Mouse (Mus musculus) forebrain, embryonic 13.5 days (tissue): ENCODE measurements around the gene Sirt5. TPM values are rescaled to one million over a fixed set of nuclear protein-coding genes. Genes with fewer than 3 reads are reported as not detected.
A peak's percentile ranks its signal among the peaks of the same experiment; 100 is the strongest.

Source experiments
- ATAC-seq: fragments of 200-750 bp; cut with Nextera tagmentation; 2 replicates; pipeline ENCODE4 v1.8.0; 2017
- H3K27ac ChIP-seq: fragments of 300-500 bp; sonication (generic); 2 replicates; pipeline ENCODE4 v1.5.1; 2015; ENCODE audit warnings: inconsistent platforms, mild to moderate bottlenecking, moderate library complexity
- H3K27me3 ChIP-seq: fragments of 300-500 bp; sonication (generic); 2 replicates; pipeline ENCODE4 v1.6.1; 2015; ENCODE audit warnings: mild to moderate bottlenecking, inconsistent platforms
- H3K36me3 ChIP-seq: fragments of 300-500 bp; sonication (generic); 2 replicates; pipeline ENCODE4 v1.6.1; 2015; ENCODE audit warnings: mild to moderate bottlenecking, inconsistent platforms; ENCODE audit not compliant: poor library complexity, severe bottlenecking
- H3K4me1 ChIP-seq: fragments of 300-500 bp; sonication (generic); 2 replicates; pipeline ENCODE4 v1.6.1; 2015; ENCODE audit warnings: inconsistent platforms
- H3K4me2 ChIP-seq: fragments of 300-500 bp; sonication (generic); 2 replicates; pipeline ENCODE4 v1.6.1; 2015; ENCODE audit warnings: inconsistent platforms, mild to moderate bottlenecking, moderate library complexity
- H3K4me3 ChIP-seq: fragments of 300-500 bp; sonication (generic); 2 replicates; pipeline ENCODE4 v1.5.1; 2015; ENCODE audit warnings: mild to moderate bottlenecking, inconsistent platforms
- H3K9ac ChIP-seq: fragments of 300-500 bp; sonication (generic); 2 replicates; pipeline ENCODE4 v1.6.1; 2015; ENCODE audit warnings: mild to moderate bottlenecking, inconsistent platforms
- H3K9me3 ChIP-seq: fragments of 300-500 bp; sonication (generic); replicated peaks from 2 replicates; pipeline ENCODE4 v1.6.1; 2016; ENCODE audit warnings: inconsistent platforms
- WGBS: fragments of 180-500 bp; shearing (Covaris S2); methylation state at CpG from one replicate; pipeline ENCODE4 v1.1.7; 2015; 5-methylcytosine and 5-hydroxymethylcytosine counted together
- polyA plus RNA-seq: library from polyadenylated mRNA; unstranded; fragments of >200 nt; fragmentation: Nextera tagmentation; extraction: Ambion mirVana; gene quantifications from 2 replicates; pipeline ENCODE4 v1.2.1, GENCODE M21; 2015

The Sirt5 gene
- polyA plus RNA-seq, 1 experiment from 2014 or later, result 42.1 TPM

DNA sequence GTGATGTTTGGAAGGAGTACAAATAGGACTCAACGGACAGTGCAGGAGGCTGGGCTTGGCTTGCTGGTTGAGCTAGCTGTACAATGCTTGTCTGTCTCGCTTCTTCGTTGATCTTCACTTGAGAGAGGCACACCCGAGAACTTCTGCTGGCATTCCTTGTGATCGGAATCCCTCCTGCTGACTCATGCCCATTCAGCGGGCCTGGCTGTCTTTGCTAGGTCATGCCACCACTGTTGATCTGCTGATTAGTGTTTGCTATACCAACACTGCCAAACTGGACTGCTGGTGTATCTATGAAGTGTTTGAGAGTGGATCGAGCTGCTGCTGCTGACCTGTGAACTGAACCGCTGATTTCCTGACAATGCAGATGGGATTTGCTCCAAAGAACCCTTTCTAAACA lies 15.9 kb upstream of the Sirt5 start:
- Histone ChIP-seq H3K27me3 (no peaks in the 10 kb centered on the region), H3K36me3 (no peaks in the 10 kb centered on the region), H3K4me2 (no peak overlapping the region), H3K9ac (no peak overlapping the region), H3K4me3 (no peak overlapping the region), H3K27ac (no peak overlapping the region), H3K4me1 (no peaks in the 10 kb centered on the region), H3K9me3 (no peaks in the 10 kb centered on the region)
- 88% methylated on average over 8 of the region's 8 CpGs for WGBS
- ATAC-seq, result no peak

DNA sequence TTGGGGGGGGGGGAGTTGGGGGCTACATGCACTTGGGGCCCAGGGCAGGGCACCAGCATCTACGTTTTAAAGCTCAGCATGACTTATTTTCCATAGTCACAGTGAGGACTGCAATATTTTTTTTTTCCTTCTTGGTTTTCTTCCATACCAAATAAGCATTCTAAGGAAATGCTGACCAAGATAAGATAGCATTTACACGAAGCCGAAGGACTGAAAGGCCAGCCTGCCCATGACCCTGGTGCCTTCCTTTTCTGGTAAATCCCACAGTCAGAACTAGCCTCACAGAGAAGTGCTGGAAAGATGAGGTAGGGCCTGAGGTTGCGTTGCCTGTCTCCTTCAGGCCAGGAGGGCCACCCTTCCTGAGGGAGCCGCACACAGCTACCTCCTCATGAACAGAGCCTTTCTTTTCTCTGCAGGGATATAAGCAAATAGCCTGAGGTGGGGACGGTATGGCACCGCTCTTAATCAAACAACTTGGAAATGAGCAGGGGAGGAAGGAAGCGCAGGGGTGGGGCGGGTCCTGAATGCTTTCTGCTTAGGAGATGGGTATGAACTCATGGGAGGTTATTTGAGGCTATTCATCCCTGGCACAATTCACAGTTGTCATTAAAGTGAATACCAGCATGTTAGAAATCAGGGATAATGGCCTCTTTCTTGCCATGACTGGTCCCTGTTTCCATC lies 14.7 kb upstream of the Sirt5 start:
- WGBS, result 77% methylated on average over 9 of the region's 9 CpGs
- no peak for ATAC-seq
- no peak overlapping the region for H3K27ac ChIP-seq

DNA sequence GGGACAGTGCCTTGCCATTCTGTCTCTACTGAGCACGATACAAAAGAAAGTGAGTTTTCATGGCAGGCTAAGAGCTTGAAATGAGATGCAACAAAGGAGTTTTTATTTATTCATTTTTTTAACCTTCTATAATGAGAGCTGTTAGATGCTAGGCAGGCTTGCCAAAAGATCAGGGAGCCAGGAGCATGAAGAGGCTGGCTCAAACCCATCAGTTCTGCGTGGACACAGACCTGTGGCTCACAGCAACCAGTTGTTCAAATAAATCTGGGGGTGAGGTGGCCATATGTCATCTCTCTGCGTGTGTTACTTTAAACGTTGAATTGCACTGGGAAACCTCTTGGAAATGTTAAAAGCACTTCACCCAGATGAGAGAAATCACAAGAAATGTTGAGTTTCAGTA lies 11.9 kb upstream of the Sirt5 start:
- Histone ChIP-seq H3K9ac (no peak overlapping the region), H3K27ac (no peak overlapping the region), H3K27me3 (no peaks in the 10 kb centered on the region), H3K4me1 (no peaks in the 10 kb centered on the region), H3K4me2 (no peak overlapping the region), H3K9me3 (no peaks in the 10 kb centered on the region), H3K4me3 (no peak overlapping the region), H3K36me3 (no peaks in the 10 kb centered on the region)
- WGBS, result 78% methylated on average over 4 of the region's 4 CpGs
- ATAC-seq, result no peak

More for the DNA sequence above, 14.7 kb upstream of the Sirt5 start:
- H3K4me1 ChIP-seq, result no peaks in the 10 kb centered on the region
- no peaks in the 10 kb centered on the region for H3K27me3 ChIP-seq
- H3K9ac ChIP-seq, result no peak overlapping the region
- no peaks in the 10 kb centered on the region for H3K36me3 ChIP-seq
- H3K4me2 ChIP-seq, result no peak overlapping the region
- H3K4me3 ChIP-seq, result no peak overlapping the region
- no peaks in the 10 kb centered on the region for H3K9me3 ChIP-seq

DNA sequence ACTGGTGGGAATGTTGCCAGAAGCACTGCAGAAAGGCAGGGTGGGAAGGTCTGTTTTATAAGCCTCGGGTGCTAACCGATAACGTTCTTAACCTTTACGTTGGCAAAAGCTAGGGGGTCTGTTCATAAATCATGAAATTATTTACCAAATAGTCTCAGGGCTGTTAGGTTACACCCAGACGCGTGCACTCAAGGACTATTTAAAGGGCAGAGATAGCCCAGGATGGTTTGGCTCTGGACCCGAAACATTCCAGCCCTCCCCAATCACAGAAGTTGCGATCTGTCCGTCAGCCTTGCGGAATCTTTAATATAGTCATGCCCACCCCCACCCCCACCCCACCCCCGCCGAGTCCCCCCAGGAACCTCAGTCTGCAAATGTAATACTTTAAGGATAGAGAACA lies 10.9 kb upstream of the Sirt5 start:
- Histone ChIP-seq H3K4me3 (no peak overlapping the region), H3K4me1 (no peaks in the 10 kb centered on the region), H3K9me3 (no peaks in the 10 kb centered on the region), H3K27ac (no peak overlapping the region), H3K36me3 (no peaks in the 10 kb centered on the region), H3K9ac (no peak overlapping the region), H3K4me2 (no peak overlapping the region), H3K27me3 (no peaks in the 10 kb centered on the region)
- ATAC-seq, result no peak
- WGBS, result 89% methylated on average over 12 of the region's 12 CpGs

DNA sequence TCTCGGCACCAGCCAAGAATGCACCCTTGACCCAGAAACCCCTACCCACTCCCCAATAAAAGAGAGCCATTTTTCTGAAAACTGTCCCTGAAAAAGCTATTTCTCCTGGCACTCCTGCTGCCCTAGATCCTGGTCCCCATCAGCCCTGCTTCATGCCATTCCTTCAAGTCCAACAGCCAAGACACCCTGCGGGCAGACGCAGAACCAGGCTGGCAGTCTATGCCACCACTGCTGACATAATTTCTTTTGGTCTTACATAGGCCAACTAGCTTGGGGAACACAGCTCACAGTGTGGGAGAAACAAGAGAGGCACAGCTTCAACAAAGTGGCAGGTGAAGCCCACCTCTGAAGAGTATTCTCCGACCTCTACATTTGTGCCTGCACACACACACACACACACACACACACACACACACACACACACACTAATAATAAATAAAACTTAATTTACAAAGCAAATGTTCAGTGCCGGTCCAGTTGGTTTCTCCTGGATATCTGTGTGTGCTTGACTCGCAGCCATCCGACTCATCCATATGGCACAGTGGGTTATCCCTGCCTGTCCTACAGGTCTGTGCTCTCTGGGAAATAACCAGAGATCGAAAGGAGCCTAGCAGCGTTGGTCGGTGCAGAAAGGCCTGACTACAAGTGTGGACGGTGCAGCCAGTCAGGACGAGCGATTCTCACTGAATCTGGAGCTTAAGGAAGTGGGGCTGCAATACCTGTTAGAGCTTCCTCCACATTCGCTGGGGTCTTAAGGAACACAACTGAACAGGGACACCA lies 8.8 kb upstream of the Sirt5 start:
- Histone ChIP-seq H3K9ac (no peak overlapping the region), H3K36me3 (no peaks in the 10 kb centered on the region), H3K9me3 (no peaks in the 10 kb centered on the region), H3K27ac (no peak overlapping the region), H3K27me3 (no peaks in the 10 kb centered on the region), H3K4me3 (no peak overlapping the region), H3K4me2 (no peak overlapping the region), H3K4me1 (no peaks in the 10 kb centered on the region)
- ATAC-seq, result no peak
- WGBS, result 85% methylated on average over 14 of the region's 14 CpGs

DNA sequence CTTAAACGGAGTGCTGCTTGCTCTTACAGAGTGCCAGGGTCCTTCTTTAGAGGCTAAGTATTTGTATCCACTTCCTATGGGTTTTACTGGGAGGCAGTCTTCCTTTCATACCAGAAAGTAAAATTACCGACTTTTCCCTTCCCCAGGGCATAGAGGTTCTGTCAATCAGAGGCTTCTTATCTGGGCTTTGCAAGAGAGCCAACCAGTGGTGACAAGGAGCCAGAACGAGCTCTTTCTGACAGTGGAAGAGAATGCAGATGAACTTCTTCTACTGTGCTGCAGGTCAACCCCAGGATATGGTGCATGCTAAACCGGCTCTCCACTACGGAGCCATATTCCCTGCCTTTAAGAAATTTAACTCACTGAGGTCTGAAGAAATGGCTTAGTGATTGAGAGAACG lies 4.8 kb upstream of the Sirt5 start:
- no peaks in the 10 kb centered on the region for H3K9me3 ChIP-seq
- no peak overlapping the region for H3K4me2 ChIP-seq
- 70% methylated on average over 6 of the region's 6 CpGs for WGBS
- no peaks in the 10 kb centered on the region for H3K36me3 ChIP-seq
- H3K9ac ChIP-seq, result no peak overlapping the region
- no peak overlapping the region for H3K4me3 ChIP-seq
- H3K4me1 ChIP-seq, result 0 out of 2 replicates have a peak, but pooled peaks cover 5% of the 10 kb centered on the region
- H3K27ac ChIP-seq, result no peak overlapping the region
- no peaks in the 10 kb centered on the region for H3K27me3 ChIP-seq
- no peak for ATAC-seq

DNA sequence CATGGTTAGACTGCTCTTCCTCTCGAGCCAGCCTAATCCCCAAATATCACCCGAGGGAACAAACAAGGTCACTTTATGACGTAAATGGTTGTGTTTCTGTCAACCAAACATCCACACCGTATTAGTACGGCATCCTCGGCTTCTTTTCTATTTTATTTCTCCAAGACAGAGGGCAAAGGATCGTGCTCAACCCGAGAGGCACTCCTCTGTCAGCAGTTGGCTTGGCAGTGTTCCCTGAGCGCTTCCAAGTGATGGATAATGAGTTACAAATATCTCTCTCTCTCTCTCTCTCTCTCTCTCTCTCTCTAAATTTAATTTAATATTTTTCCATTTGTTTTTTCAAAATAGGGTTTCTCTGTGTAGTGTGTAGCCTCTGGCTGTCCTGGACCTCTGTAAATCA lies 2.9 kb upstream of the Sirt5 start:
- H3K9ac ChIP-seq, result no peak overlapping the region
- no peaks in the 10 kb centered on the region for H3K27me3 ChIP-seq
- H3K4me2 ChIP-seq, result no peak overlapping the region
- ATAC-seq, result no peak
- H3K9me3 ChIP-seq, result no peaks in the 10 kb centered on the region
- H3K4me3 ChIP-seq, result no peak overlapping the region
- peaks cover 9% of the 10 kb centered on the region; the same call in 1 of the 2 replicates for H3K4me1 ChIP-seq
- no peaks in the 10 kb centered on the region for H3K36me3 ChIP-seq
- no peak overlapping the region for H3K27ac ChIP-seq
- WGBS, result 83% methylated on average over 9 of the region's 9 CpGs

DNA sequence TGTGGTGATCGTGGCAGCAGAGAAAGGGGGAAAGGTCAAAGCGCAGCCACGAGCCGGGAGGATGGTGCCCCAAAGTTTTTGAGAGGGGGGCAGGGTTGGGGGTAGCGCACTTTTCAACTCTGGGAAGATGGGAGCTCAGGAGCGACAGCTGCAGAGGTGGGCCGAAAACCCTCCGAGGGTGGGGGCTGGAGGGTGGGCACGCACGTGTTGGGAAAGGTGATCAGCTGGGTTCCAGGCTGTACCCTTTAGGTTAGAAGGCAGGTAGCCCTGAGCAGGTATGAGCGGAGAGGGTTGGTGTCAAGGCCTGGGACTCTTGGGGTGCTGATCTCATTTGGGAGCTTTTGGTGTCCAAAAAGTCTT lies 509 bp downstream of the Sirt5 start:
- peak overlapping the region; percentile 69 for H3K27ac ChIP-seq
- ATAC-seq, result peak; percentile 73
- H3K36me3 ChIP-seq, result peaks cover 7% of the 10 kb centered on the region; the same call in 1 of the 2 replicates
- H3K4me2 ChIP-seq, result peak overlapping the region; percentile 80
- peaks cover 9% of the 10 kb centered on the region; the same call in 1 of the 2 replicates for H3K4me1 ChIP-seq
- H3K4me3 ChIP-seq, result peak overlapping the region; percentile 53
- WGBS, result 6% methylated on average over 11 of the region's 11 CpGs
- H3K9me3 ChIP-seq, result no peaks in the 10 kb centered on the region
- H3K9ac ChIP-seq, result peak overlapping the region; percentile 78
- no peaks in the 10 kb centered on the region for H3K27me3 ChIP-seq

DNA sequence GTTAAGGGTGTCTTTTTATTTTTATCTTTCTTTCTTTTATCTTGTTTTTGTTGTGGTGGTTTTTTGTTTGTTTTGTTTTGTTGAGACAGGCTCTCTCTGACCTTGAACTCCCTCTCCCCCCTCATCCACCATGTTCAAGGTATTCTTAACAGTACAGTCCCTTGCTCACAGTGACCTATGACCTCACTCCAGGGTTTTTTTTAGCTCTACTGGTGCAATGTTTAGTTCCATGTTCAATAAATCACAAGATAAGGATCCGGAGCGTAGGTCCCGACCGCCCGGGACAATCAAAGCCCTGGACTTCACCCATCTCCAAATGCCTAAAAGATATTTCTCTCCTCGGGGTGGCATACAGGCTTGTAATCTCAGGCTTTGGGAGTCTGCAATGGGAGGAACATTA lies 4.8 kb downstream of the Sirt5 start:
- peaks cover 6% of the 10 kb centered on the region; the same call in 1 of the 2 replicates for H3K4me1 ChIP-seq
- no peaks in the 10 kb centered on the region for H3K27me3 ChIP-seq
- ATAC-seq, result no peak
- WGBS, result 97% methylated on average over 6 of the region's 6 CpGs
- no peak overlapping the region for H3K4me3 ChIP-seq
- H3K36me3 ChIP-seq, result peaks cover 43% of the 10 kb centered on the region
- H3K9me3 ChIP-seq, result no peaks in the 10 kb centered on the region
- H3K4me2 ChIP-seq, result no peak overlapping the region
- no peak overlapping the region for H3K27ac ChIP-seq
- H3K9ac ChIP-seq, result no peak overlapping the region

DNA sequence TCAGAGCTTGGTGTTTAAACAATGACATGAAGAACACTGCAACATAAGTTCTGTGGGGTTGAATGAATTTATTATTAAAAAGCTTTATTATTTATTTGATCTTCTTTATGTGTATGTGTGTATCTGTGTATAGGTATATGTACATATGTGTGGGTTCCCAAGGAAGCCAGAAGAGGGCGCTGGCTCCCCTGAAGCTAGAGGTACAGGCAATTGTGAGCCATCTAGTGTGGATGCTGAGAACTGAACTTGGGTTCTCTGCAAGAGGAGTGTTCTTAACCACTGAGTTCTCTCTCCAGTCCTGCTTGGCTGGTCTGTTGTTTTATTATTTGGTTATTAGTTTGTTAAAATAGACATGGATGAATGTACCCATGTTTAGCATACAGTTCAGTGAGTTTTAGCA lies 7.6 kb downstream of the Sirt5 start:
- 92% methylated on average over 1 of the region's 1 CpGs for WGBS
- H3K4me1 ChIP-seq, result no peaks in the 10 kb centered on the region
- no peak overlapping the region for H3K4me2 ChIP-seq
- H3K9ac ChIP-seq, result no peak overlapping the region
- H3K27me3 ChIP-seq, result no peaks in the 10 kb centered on the region
- no peak overlapping the region for H3K27ac ChIP-seq
- peaks cover 61% of the 10 kb centered on the region for H3K36me3 ChIP-seq
- H3K4me3 ChIP-seq, result no peak overlapping the region
- no peak for ATAC-seq
- no peaks in the 10 kb centered on the region for H3K9me3 ChIP-seq

DNA sequence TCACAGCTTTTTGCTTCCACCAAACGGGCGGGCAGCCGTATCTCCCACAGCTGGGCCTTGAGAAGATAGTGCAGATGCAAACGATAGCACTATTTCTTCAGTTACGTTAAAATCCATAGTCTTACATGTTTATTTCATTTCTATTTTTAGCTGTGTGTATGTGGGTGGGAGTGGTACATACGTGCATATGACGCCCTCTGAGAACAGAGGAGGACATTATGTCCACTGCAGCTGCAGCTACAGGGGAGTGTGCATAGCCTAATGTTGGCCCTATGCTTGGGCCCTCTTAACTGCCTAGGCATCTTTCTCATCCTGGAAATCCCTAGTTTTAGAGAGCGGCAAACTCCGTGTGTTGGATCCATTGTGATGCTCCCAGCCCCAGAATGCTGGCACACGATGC lies 8.9 kb downstream of the Sirt5 start:
- ATAC-seq, result no peak
- Histone ChIP-seq H3K36me3 (peaks cover 70% of the 10 kb centered on the region), H3K4me1 (no peaks in the 10 kb centered on the region), H3K9ac (no peak overlapping the region), H3K4me3 (no peak overlapping the region), H3K27me3 (no peaks in the 10 kb centered on the region), H3K4me2 (no peak overlapping the region), H3K9me3 (no peaks in the 10 kb centered on the region), H3K27ac (no peak overlapping the region)
- 88% methylated on average over 10 of the region's 10 CpGs for WGBS

DNA sequence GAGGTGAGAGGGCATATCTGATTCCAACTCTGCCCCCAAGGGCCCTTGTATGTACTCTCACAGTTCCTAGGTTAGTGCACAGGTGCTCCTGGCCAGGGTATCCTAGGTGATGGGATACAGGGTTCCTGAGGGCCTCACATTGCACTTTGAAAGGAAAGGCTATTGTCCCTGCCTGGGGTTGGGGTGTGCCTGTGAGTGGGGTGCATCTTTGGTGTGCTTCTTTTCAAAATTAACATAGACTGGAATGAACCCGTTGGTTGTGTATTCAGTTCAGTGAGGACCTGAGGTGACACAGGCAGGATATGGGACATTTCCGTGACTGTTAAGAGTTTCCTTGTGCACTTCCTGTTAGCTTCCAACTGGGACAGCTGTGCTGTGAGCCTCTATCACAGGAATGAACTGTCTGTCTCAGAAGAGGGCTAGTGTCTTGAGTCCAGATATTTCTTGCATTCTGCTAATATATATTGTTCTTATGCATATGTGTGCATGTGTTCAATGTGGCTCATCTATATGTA lies 9.7 kb downstream of the Sirt5 start:
- no peak overlapping the region for H3K27ac ChIP-seq
- H3K4me1 ChIP-seq, result no peaks in the 10 kb centered on the region
- no peak overlapping the region for H3K9ac ChIP-seq
- H3K9me3 ChIP-seq, result no peaks in the 10 kb centered on the region
- H3K27me3 ChIP-seq, result no peaks in the 10 kb centered on the region
- no peak for ATAC-seq
- WGBS, result 75% methylated on average over 2 of the region's 2 CpGs
- H3K4me3 ChIP-seq, result no peak overlapping the region
- H3K4me2 ChIP-seq, result no peak overlapping the region
- peaks cover 70% of the 10 kb centered on the region for H3K36me3 ChIP-seq
